Mouse (Mus musculus) liver, postnatal 0 days (tissue): ENCODE data around the gene Iqgap1.

Source experiments
- CTCF ChIP-seq: sonication (generic); IDR thresholded peaks from 2 replicates; pipeline ENCODE4 v1.5.1; 2016; ENCODE audit warnings: antibody characterized with exemption, low read depth
- EP300 ChIP-seq: IDR thresholded peaks from 2 replicates; pipeline ENCODE4 v1.6.1; 2016; ENCODE audit warnings: antibody characterized with exemption, low read depth, mild to moderate bottlenecking

DNA sequence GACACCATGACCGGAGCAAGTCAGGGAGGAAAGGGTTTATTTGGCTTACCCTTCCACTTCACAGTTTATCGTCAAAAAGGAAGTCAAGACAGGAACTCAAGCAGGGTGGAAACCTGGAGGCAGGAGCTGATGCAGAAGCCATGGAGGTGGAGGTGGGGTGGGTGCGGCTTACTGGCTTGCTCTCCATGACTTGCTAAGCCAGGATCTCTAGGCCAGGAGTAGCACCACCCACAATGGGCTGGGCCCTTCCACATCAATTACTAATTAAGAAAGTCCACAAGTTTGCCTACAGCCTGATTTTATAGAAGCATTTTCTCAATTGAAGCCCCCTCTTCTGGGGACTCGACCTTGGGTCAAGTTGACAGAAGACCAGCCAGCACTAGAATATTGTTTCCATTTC, 121.7 kb downstream of the Iqgap1 start:
- TF ChIP-seq CTCF (no peak), EP300 (no peak)
